Mouse (Mus musculus) forebrain, embryonic 16.5 days (tissue): ENCODE measurements at regions not wholly inside any gene's neighbourhood (a gene's known extent, or its start where the extent isn't known, plus 50 kb on each side); places are given as distances from the start of the nearest gene placed in this dataset.

Source experiments
- ATAC-seq: fragments of 200-750 bp; cut with Nextera tagmentation; 2 replicates; pipeline ENCODE4 v1.8.0; 2017; ENCODE audit warnings: mild to moderate bottlenecking, moderate library complexity
- H3K27ac ChIP-seq: fragments of 300-500 bp; sonication (generic); 2 replicates; pipeline ENCODE4 v1.5.1; 2014; ENCODE audit warnings: low read length, control low read depth
- H3K27me3 ChIP-seq: fragments of 300-500 bp; sonication (generic); replicated peaks from 2 replicates; pipeline ENCODE4 v1.6.1; 2014; ENCODE audit warnings: low read length; ENCODE audit not compliant: control insufficient read depth, insufficient read depth
- H3K36me3 ChIP-seq: fragments of 300-500 bp; sonication (generic); 2 replicates; pipeline ENCODE4 v1.6.1; 2014; ENCODE audit not compliant: control insufficient read depth, insufficient read depth
- H3K4me1 ChIP-seq: fragments of 300-500 bp; sonication (generic); replicated peaks from 2 replicates; pipeline ENCODE4 v1.6.1; 2014; ENCODE audit warnings: low read length; ENCODE audit not compliant: control insufficient read depth, insufficient read depth
- H3K4me2 ChIP-seq: fragments of 300-500 bp; sonication (generic); 2 replicates; pipeline ENCODE4 v1.6.1; 2014; ENCODE audit warnings: mild to moderate bottlenecking, low read length, control low read depth
- H3K4me3 ChIP-seq: fragments of 300-500 bp; sonication (generic); replicated peaks from 2 replicates; pipeline ENCODE4 v1.5.1; 2014; ENCODE audit warnings: mild to moderate bottlenecking, low read length, control low read depth
- H3K9ac ChIP-seq: fragments of 300-500 bp; sonication (generic); replicated peaks from 2 replicates; pipeline ENCODE4 v1.6.1; 2014; ENCODE audit warnings: low read depth, low read length, control low read depth
- H3K9me3 ChIP-seq: fragments of 300-500 bp; sonication (generic); 2 replicates; pipeline ENCODE4 v1.6.1; 2016; ENCODE audit warnings: low read length; ENCODE audit not compliant: control insufficient read depth
- WGBS: fragments of 180-500 bp; shearing (Covaris S2); extraction: QIAGEN DNeasy Blood & Tissue Kit; methylation state at CpG from one replicate; pipeline ENCODE4 v1.1.7; 2014; 5-methylcytosine and 5-hydroxymethylcytosine counted together

- WGBS = 18% methylated on average over 14 of the region's 14 CpGs
- Histone ChIP-seq H3K36me3 (no peaks in the 10 kb centered on the region), H3K27ac (no peak overlapping the region), H3K9me3 (no peaks in the 10 kb centered on the region), H3K4me3 (no peak overlapping the region), H3K9ac (no peak overlapping the region), H3K4me1 (peaks cover 16% of the 10 kb centered on the region), H3K4me2 (no peak overlapping the region), H3K27me3 (no peaks in the 10 kb centered on the region)
- peak; percentile 61 for ATAC-seq
These were observed 172.2 kb downstream of the Ly86 start for GRCm38 (mm10) chr13:37517055-37517807.

GRCm38 (mm10) chr13:37519948-37520347 is 174.9 kb downstream of the Ly86 start:
- Histone ChIP-seq H3K27me3 (peaks cover 10% of the 10 kb centered on the region; the same call in 1 of the 2 replicates), H3K4me3 (no peak overlapping the region), H3K9ac (no peak overlapping the region), H3K27ac (no peak overlapping the region), H3K9me3 (no peaks in the 10 kb centered on the region), H3K36me3 (no peaks in the 10 kb centered on the region), H3K4me2 (no peak overlapping the region), H3K4me1 (peaks cover 4% of the 10 kb centered on the region)
- 80% methylated on average over 3 of the region's 3 CpGs for WGBS
- ATAC-seq = no peak

- Histone ChIP-seq H3K27me3 (peaks cover 15% of the 10 kb centered on the region), H3K27ac (no peak overlapping the region), H3K4me3 (no peak overlapping the region), H3K4me2 (no peak overlapping the region), H3K9me3 (no peaks in the 10 kb centered on the region), H3K36me3 (no peaks in the 10 kb centered on the region), H3K4me1 (no peaks in the 10 kb centered on the region), H3K9ac (no peak overlapping the region)
- ATAC-seq = no peak
- 39% methylated on average over 15 of the region's 15 CpGs for WGBS
These were observed 180.2 kb downstream of the Ly86 start for GRCm38 (mm10) chr13:37525097-37525726.

- no peak overlapping the region for H3K9ac ChIP-seq
- 89% methylated on average over 8 of the region's 8 CpGs for WGBS
- no peaks in the 10 kb centered on the region for H3K4me1 ChIP-seq
- no peak for ATAC-seq
- no peak overlapping the region for H3K27ac ChIP-seq
- no peak overlapping the region for H3K4me3 ChIP-seq
- H3K4me2 ChIP-seq = no peak overlapping the region
- H3K36me3 ChIP-seq = no peaks in the 10 kb centered on the region
- H3K27me3 ChIP-seq = peaks cover 15% of the 10 kb centered on the region
- no peaks in the 10 kb centered on the region for H3K9me3 ChIP-seq
These were observed 181.1 kb downstream of the Ly86 start for GRCm38 (mm10) chr13:37526102-37526501.

- ATAC-seq = no peak
- Histone ChIP-seq H3K27me3 (peaks cover 13% of the 10 kb centered on the region), H3K9me3 (no peaks in the 10 kb centered on the region), H3K4me2 (no peak overlapping the region), H3K36me3 (no peaks in the 10 kb centered on the region), H3K9ac (no peak overlapping the region), H3K4me3 (no peak overlapping the region), H3K4me1 (no peaks in the 10 kb centered on the region), H3K27ac (no peak overlapping the region)
- 49% methylated on average over 9 of the region's 9 CpGs for WGBS
These were observed 183.4 kb downstream of the Ly86 start for GRCm38 (mm10) chr13:37528380-37528779.

- no peak overlapping the region for H3K27ac ChIP-seq
- ATAC-seq = no peak
- no peaks in the 10 kb centered on the region for H3K36me3 ChIP-seq
- H3K9me3 ChIP-seq = no peaks in the 10 kb centered on the region
- no peaks in the 10 kb centered on the region for H3K4me1 ChIP-seq
- WGBS = 81% methylated on average over 7 of the region's 7 CpGs
- no peak overlapping the region for H3K4me2 ChIP-seq
- H3K27me3 ChIP-seq = peaks cover 10% of the 10 kb centered on the region
- no peak overlapping the region for H3K9ac ChIP-seq
- H3K4me3 ChIP-seq = no peak overlapping the region
These were observed 183.9 kb downstream of the Ly86 start for GRCm38 (mm10) chr13:37528876-37529275.

GRCm38 (mm10) chr13:37531512-37532183 is 186.6 kb downstream of the Ly86 start:
- Histone ChIP-seq H3K27ac (no peak overlapping the region), H3K4me1 (no peaks in the 10 kb centered on the region), H3K4me3 (no peak overlapping the region), H3K9me3 (no peaks in the 10 kb centered on the region), H3K27me3 (peaks cover 5% of the 10 kb centered on the region), H3K4me2 (no peak overlapping the region), H3K9ac (no peak overlapping the region), H3K36me3 (no peaks in the 10 kb centered on the region)
- 65% methylated on average over 8 of the region's 8 CpGs for WGBS
- ATAC-seq = no peak

GRCm38 (mm10) chr13:37532596-37533170 is 187.7 kb downstream of the Ly86 start:
- H3K4me2 ChIP-seq = no peak overlapping the region
- H3K36me3 ChIP-seq = no peaks in the 10 kb centered on the region
- no peak overlapping the region for H3K9ac ChIP-seq
- H3K4me1 ChIP-seq = no peaks in the 10 kb centered on the region
- no peak overlapping the region for H3K4me3 ChIP-seq
- WGBS = 61% methylated on average over 7 of the region's 7 CpGs
- ATAC-seq = no peak
- H3K27ac ChIP-seq = no peak overlapping the region
- peaks cover 2% of the 10 kb centered on the region; the same call in 1 of the 2 replicates for H3K27me3 ChIP-seq
- no peaks in the 10 kb centered on the region for H3K9me3 ChIP-seq

- Histone ChIP-seq H3K36me3 (no peaks in the 10 kb centered on the region), H3K9me3 (no peaks in the 10 kb centered on the region), H3K9ac (no peak overlapping the region), H3K4me1 (no peaks in the 10 kb centered on the region), H3K4me3 (no peak overlapping the region), H3K4me2 (no peak overlapping the region), H3K27ac (no peak overlapping the region), H3K27me3 (no peaks in the 10 kb centered on the region; the same call in 1 of the 2 replicates)
- no peak for ATAC-seq
- WGBS = 75% methylated on average over 4 of the region's 4 CpGs
These were observed 188.8 kb downstream of the Ly86 start for GRCm38 (mm10) chr13:37533851-37534250.
